Mouse (Mus musculus): ENCODE results near the gene Gid8. TPM values are rescaled to one million over a fixed set of nuclear protein-coding genes. Genes with fewer than 3 reads are reported as not detected.

The Gid8 gene
- polyA plus RNA-seq, 1 experiment from 2014 or later: 56.6 TPM

- ATAC-seq (ENCODE audit: low FRiP score): peak; percentile 62
- Histone ChIP-seq H3K36me3 (no peaks in the 10 kb centered on the region), H3K4me3 (peak overlapping the region; percentile 92), H3K4me1 (replicated peaks) (peaks cover 41% of the 10 kb centered on the region), H3K27ac (peak overlapping the region; percentile 95), H3K27me3 (no peaks in the 10 kb centered on the region), H3K9me3 (no peaks in the 10 kb centered on the region), H3K4me2 (peak overlapping the region; percentile 99), H3K9ac (peak overlapping the region; percentile 98)
- WGBS: 6% methylated on average over 26 of the region's 26 CpGs
Observed at GRCm38 (mm10) chr2:180701053-180701766, 8.7 kb upstream of the Gid8 start.

DNA sequence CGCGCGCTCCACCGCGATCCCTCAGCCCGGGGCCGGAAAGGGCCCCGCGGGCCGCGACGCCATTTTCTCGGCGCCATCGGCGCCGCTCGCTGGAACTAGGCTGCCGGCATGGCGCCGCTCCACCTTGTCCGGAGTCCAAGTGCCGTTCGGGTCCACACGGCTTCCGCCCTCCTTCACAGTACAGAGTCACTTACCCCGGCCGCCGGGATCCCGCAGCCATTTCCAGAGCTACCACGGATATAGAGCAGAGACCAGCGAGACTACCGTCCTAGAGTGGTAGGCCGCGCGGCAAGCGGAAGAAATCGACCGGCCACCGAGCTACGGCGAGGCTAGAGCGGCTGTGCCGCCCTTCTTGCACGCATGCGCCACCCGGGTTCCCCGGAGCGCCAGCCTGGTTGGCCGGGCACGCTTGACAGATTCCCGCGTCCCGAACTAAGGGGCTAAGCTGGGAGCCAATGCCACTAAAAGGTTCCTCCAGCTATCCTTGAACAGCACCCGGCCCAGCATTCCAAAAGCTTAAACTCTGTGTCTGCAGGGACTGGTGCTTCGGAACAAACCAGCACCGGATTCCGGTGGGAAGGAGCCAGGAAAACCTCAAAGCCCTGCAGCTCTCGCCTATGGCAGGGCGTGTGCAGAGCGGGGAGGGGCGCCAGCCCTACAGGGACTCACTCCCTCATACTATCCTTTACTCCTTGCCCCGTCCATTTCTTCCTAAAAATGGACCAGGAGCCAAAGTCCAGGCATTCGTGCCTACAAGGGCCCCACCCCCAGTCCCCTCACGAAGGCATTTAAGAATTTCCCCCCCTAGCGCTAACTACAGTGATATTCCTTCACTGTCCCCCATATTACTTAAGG, 7.9 kb upstream of the Gid8 start:
- Histone ChIP-seq H3K27ac (peak overlapping the region; percentile 95), H3K4me1 (replicated peaks) (peaks cover 37% of the 10 kb centered on the region), H3K4me2 (peak overlapping the region; percentile 99), H3K9ac (peak overlapping the region; percentile 98), H3K27me3 (no peaks in the 10 kb centered on the region), H3K4me3 (peak overlapping the region; percentile 92), H3K36me3 (no peaks in the 10 kb centered on the region), H3K9me3 (no peaks in the 10 kb centered on the region)
- under 1% methylated on average over 66 of the region's 66 CpGs for WGBS
- ATAC-seq (ENCODE audit: low FRiP score): peak; percentile 95

DNA sequence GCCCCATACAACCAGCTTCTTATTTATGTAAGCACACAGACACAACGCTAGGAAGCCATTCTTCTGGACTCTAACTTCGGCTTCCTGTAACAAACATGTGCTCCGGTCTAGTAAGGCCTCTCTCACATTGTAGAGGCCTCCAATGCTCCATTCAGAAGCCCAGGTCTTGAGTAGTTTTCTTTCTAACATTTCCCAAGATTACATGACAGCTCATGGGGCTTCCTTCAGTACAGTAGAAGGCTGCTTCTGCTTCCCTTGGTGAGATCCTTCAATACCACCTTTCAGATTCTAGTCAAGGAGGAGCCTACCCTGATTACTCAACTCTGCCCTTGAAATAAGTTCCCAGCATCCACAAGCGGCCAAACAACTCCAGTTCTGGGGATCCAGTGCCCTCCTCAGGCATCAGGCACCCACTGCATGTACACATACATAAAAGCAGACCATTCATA, 7.2 kb upstream of the Gid8 start:
- Histone ChIP-seq H3K4me3 (peak overlapping the region; percentile 92), H3K27ac (peak overlapping the region; percentile 95), H3K4me2 (peak overlapping the region; percentile 99), H3K9me3 (no peaks in the 10 kb centered on the region), H3K27me3 (no peaks in the 10 kb centered on the region), H3K9ac (peak overlapping the region; percentile 98), H3K4me1 (replicated peaks) (peaks cover 35% of the 10 kb centered on the region), H3K36me3 (no peaks in the 10 kb centered on the region)
- ATAC-seq (ENCODE audit: low FRiP score): no peak
- 32% methylated on average over 4 of the region's 4 CpGs for WGBS

DNA sequence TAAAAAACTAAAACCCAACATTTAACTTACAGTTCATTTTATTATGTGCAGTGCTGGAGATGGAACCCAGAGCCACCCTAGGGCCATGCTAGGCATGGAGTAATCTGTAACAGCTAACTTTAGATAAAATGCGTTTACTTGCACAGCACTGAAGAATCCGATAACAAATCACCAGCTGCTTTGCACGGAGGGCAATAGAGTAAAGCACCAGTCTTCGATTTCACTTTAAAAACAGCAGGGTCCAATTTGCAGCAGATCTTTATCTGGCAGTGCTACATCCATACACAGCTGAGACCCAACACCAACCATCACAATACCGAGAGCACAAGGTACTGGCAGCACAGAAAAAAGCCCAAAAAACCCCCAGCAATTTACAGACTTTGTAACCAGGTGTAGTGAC, 6.7 kb upstream of the Gid8 start:
- peak overlapping the region; percentile 99 for H3K4me2 ChIP-seq
- peak overlapping the region; percentile 98; the same call in 1 of the 2 replicates for H3K9ac ChIP-seq
- H3K9me3 ChIP-seq: no peaks in the 10 kb centered on the region
- H3K36me3 ChIP-seq: no peaks in the 10 kb centered on the region
- no peak overlapping the region for H3K4me3 ChIP-seq
- no peak for ATAC-seq (ENCODE audit: low FRiP score)
- H3K4me1 ChIP-seq (replicated peaks): peaks cover 38% of the 10 kb centered on the region
- WGBS: 80% methylated on average over 5 of the region's 5 CpGs
- H3K27me3 ChIP-seq: no peaks in the 10 kb centered on the region
- no peak overlapping the region for H3K27ac ChIP-seq

GRCm38 (mm10) chr2:180703645-180704359, 6.1 kb upstream of the Gid8 start:
- H3K9ac ChIP-seq: no peak overlapping the region
- no peak overlapping the region for H3K27ac ChIP-seq
- H3K4me1 ChIP-seq (replicated peaks): peaks cover 44% of the 10 kb centered on the region
- no peaks in the 10 kb centered on the region for H3K9me3 ChIP-seq
- no peaks in the 10 kb centered on the region for H3K36me3 ChIP-seq
- no peak overlapping the region for H3K4me2 ChIP-seq
- no peak for ATAC-seq (ENCODE audit: low FRiP score)
- no peak overlapping the region for H3K4me3 ChIP-seq
- WGBS: 85% methylated on average over 3 of the region's 3 CpGs
- H3K27me3 ChIP-seq: no peaks in the 10 kb centered on the region

DNA sequence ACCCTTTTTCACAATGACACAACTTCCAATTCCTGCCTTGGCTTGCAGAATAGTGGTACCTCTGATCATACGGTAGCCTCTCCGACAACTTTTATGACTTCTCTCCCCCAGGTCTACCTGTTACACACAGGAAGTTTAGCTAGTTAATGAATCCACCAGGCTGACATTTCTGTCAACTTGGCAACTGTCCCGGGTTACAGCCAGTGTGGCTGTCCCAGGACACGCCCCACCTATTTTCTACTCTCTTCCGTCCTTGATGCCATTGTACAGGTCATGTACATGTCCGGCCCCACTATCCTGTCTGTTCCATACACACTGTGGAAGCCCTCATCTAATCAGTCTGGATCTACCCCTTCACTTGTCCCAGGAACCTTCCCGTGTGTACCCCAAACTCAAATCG, 5.3 kb upstream of the Gid8 start:
- H3K9ac ChIP-seq: no peak overlapping the region
- H3K4me1 ChIP-seq (replicated peaks): peaks cover 43% of the 10 kb centered on the region
- no peak overlapping the region for H3K27ac ChIP-seq
- H3K4me3 ChIP-seq: no peak overlapping the region
- no peak for ATAC-seq (ENCODE audit: low FRiP score)
- no peaks in the 10 kb centered on the region for H3K36me3 ChIP-seq
- 89% methylated on average over 8 of the region's 8 CpGs for whole genome bisulfite sequencing
- no peaks in the 10 kb centered on the region for H3K9me3 ChIP-seq
- H3K27me3 ChIP-seq: no peaks in the 10 kb centered on the region
- no peak overlapping the region for H3K4me2 ChIP-seq

DNA sequence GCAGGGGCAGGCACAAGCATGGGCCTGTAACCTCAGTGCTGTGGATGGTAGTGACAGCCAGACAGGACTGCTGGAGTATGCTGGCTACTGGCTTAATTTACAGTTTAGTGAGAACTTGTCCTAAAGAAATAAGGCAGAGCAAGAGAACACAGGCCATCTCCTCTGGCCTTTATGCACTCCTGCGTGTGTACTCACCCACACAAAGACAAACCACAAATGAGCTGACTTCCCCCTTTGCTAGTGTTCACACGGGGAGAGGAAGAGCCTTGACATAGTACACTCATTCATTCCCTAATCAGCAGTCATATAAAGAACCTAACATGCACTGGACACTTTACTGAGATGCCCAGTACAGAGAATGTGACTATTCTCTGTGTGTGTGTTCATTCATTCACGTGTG, 4.9 kb upstream of the Gid8 start:
- Histone ChIP-seq H3K27me3 (no peaks in the 10 kb centered on the region), H3K4me2 (no peak overlapping the region), H3K9ac (no peak overlapping the region), H3K27ac (no peak overlapping the region), H3K4me3 (no peak overlapping the region), H3K36me3 (no peaks in the 10 kb centered on the region), H3K4me1 (replicated peaks) (peaks cover 38% of the 10 kb centered on the region), H3K9me3 (no peaks in the 10 kb centered on the region)
- WGBS: 84% methylated on average over 3 of the region's 3 CpGs
- ATAC-seq (ENCODE audit: low FRiP score): no peak

GRCm38 (mm10) chr2:180705975-180706374, 3.9 kb upstream of the Gid8 start:
- Histone ChIP-seq H3K27me3 (no peaks in the 10 kb centered on the region), H3K27ac (no peak overlapping the region), H3K4me1 (replicated peaks) (peaks cover 32% of the 10 kb centered on the region), H3K9me3 (no peaks in the 10 kb centered on the region), H3K36me3 (no peaks in the 10 kb centered on the region), H3K4me3 (no peak overlapping the region), H3K4me2 (no peak overlapping the region), H3K9ac (no peak overlapping the region)
- 94% methylated on average over 5 of the region's 5 CpGs for WGBS
- ATAC-seq (ENCODE audit: low FRiP score): no peak

GRCm38 (mm10) chr2:180709023-180709922, 644 bp upstream of the Gid8 start:
- Histone ChIP-seq H3K9me3 (no peaks in the 10 kb centered on the region), H3K4me3 (peak overlapping the region; percentile 85), H3K4me2 (peak overlapping the region; percentile 94), H3K27ac (peak overlapping the region; percentile 86), H3K27me3 (no peaks in the 10 kb centered on the region), H3K4me1 (replicated peaks) (peaks cover 22% of the 10 kb centered on the region), H3K9ac (peak overlapping the region; percentile 94), H3K36me3 (peaks cover 14% of the 10 kb centered on the region)
- under 1% methylated on average over 39 of the region's 39 CpGs for WGBS
- peak; percentile 63 for ATAC-seq (ENCODE audit: low FRiP score)

- H3K36me3 ChIP-seq: peaks cover 20% of the 10 kb centered on the region
- H3K27me3 ChIP-seq: no peaks in the 10 kb centered on the region
- peak overlapping the region; percentile 85 for H3K4me3 ChIP-seq
- ATAC-seq (ENCODE audit: low FRiP score): peak; percentile 77
- H3K27ac ChIP-seq: peak overlapping the region; percentile 90
- H3K9ac ChIP-seq: peak overlapping the region; percentile 95
- 3% methylated on average over 63 of the region's 64 CpGs for WGBS
- no peaks in the 10 kb centered on the region for H3K9me3 ChIP-seq
- peaks cover 22% of the 10 kb centered on the region for H3K4me1 ChIP-seq (replicated peaks)
- H3K4me2 ChIP-seq: peak overlapping the region; percentile 90
Observed at GRCm38 (mm10) chr2:180710276-180711155, 599 bp downstream of the Gid8 start.

- ATAC-seq (ENCODE audit: low FRiP score): no peak
- no peak overlapping the region for H3K27ac ChIP-seq
- H3K9ac ChIP-seq: peak overlapping the region; percentile 95
- H3K4me1 ChIP-seq (replicated peaks): peaks cover 22% of the 10 kb centered on the region
- no peaks in the 10 kb centered on the region for H3K27me3 ChIP-seq
- peaks cover 25% of the 10 kb centered on the region for H3K36me3 ChIP-seq
- H3K9me3 ChIP-seq: no peaks in the 10 kb centered on the region
- WGBS: 68% methylated on average over 4 of the region's 4 CpGs
- H3K4me2 ChIP-seq: peak overlapping the region; percentile 90
- peak overlapping the region; percentile 85 for H3K4me3 ChIP-seq
Observed at GRCm38 (mm10) chr2:180711527-180711926, 1.6 kb downstream of the Gid8 start.
